Comparison of ENCODE assay signal across 8 mouse cellular contexts in genomic region chr2:32514335-32514734, GRCm38 (mm10). TPM values are rescaled to one million over a fixed set of nuclear protein-coding genes. Genes with fewer than 3 reads are reported as not detected.
DNase-seq lines count a peak whose midpoint lies in the region; ATAC-seq and TF ChIP-seq lines count a peak whose summit lies in the region.

No protein-coding gene starts in this region.

- H3K27ac ChIP-seq in heart, embryonic 15.5 days: 0 out of 2 replicates have a peak overlapping the region, but pooled peaks have one; percentile 3
- H3K27ac ChIP-seq in liver, embryonic 16.5 days (ENCODE audit: low read length): no peak overlapping the region

- ATAC-seq in G1E (ENCODE audit: extremely low read depth, insufficient number of reproducible peaks, low FRiP score, poor library complexity, severe bottlenecking): no peak
- no peak for ATAC-seq in heart, embryonic 15.5 days (replicated peaks; ENCODE audit: insufficient number of reproducible peaks, insufficient read depth, low FRiP score, low read depth)
- ATAC-seq in liver, embryonic 16.5 days (ENCODE audit: low read depth): peak; percentile 32; the same call in 1 of the 2 replicates

- no peak overlapping the region for H3K9ac ChIP-seq in heart, embryonic 15.5 days
- H3K9ac ChIP-seq in liver, embryonic 16.5 days (ENCODE audit: low read depth, low read length): no peak overlapping the region

- no peaks in the 10 kb centered on the region for H3K9me3 ChIP-seq in G1E (replicated peaks)
- no peaks in the 10 kb centered on the region for H3K9me3 ChIP-seq in heart, embryonic 15.5 days (replicated peaks)
- no peaks in the 10 kb centered on the region for H3K9me3 ChIP-seq in liver, embryonic 16.5 days (replicated peaks; ENCODE audit: control insufficient read depth, low read length)

- DNase-seq in adrenal gland, adult (ENCODE audit: inconsistent age in 2 of 2, low spot score in 1 of 2): peak; percentile 87 to 90
- DNase-seq in adrenal gland, postnatal 4 days (ENCODE audit: low spot score in 2 of 2): no peak
- no peak for DNase-seq in G1E (ENCODE audit: low spot score)
- DNase-seq in retina, postnatal 1 day: no peak
- DNase-seq in gastrocnemius, postnatal 14 days: no peak
- DNase-seq in layer of hippocampus, adult 9-10 months (ENCODE audit: low spot score): no peak

- 0 out of 2 replicates have a peak overlapping the region, but pooled peaks have one; percentile 3 for H3K4me3 ChIP-seq in G1E (ENCODE audit: low read depth, low read length)
- no peak overlapping the region for H3K4me3 ChIP-seq in heart, embryonic 15.5 days
- H3K4me3 ChIP-seq in liver, embryonic 16.5 days (ENCODE audit: low read depth, low read length): no peak overlapping the region

- intact Hi-C loops in gastrocnemius, postnatal 14 days (cut with DNase I; ENCODE audit: low total_unique reads): no loop called here

- H3K4me1 ChIP-seq in G1E (ENCODE audit: insufficient read depth, low read depth, low read length): peaks cover 25% of the 10 kb centered on the region
- peaks cover 9% of the 10 kb centered on the region; the same call in 1 of the 2 replicates for H3K4me1 ChIP-seq in heart, embryonic 15.5 days (replicated peaks)
- no peaks in the 10 kb centered on the region for H3K4me1 ChIP-seq in liver, embryonic 16.5 days (ENCODE audit: control insufficient read depth, low read depth, low read length)

- 25% methylated on average over 6 of the region's 6 CpGs for WGBS in heart, embryonic 15.5 days
- 16% methylated on average over 6 of the region's 6 CpGs for WGBS in liver, embryonic 16.5 days (ENCODE audit: insufficient replicate concordance)

- H3K36me3 ChIP-seq in G1E (replicated peaks): no peaks in the 10 kb centered on the region
- H3K36me3 ChIP-seq in heart, embryonic 15.5 days: no peaks in the 10 kb centered on the region
- H3K36me3 ChIP-seq in liver, embryonic 16.5 days (ENCODE audit: control insufficient read depth, insufficient read depth): no peaks in the 10 kb centered on the region

- H3K27me3 ChIP-seq in G1E (ENCODE audit: insufficient read depth, low read length): peaks cover 4% of the 10 kb centered on the region; the same call in 1 of the 2 replicates
- no peaks in the 10 kb centered on the region for H3K27me3 ChIP-seq in heart, embryonic 15.5 days
- no peaks in the 10 kb centered on the region for H3K27me3 ChIP-seq in liver, embryonic 16.5 days (ENCODE audit: control insufficient read depth, insufficient read depth, low read depth, low read length)

- TF ChIP-seq CTCF in G1E (IDR thresholded peaks at IDR 0.05; ENCODE audit: low read depth, low read length): no peak

- H3K4me2 ChIP-seq in heart, embryonic 15.5 days: no peak overlapping the region
- H3K4me2 ChIP-seq in liver, embryonic 16.5 days (ENCODE audit: low read depth, low read length): no peak overlapping the region

RNA-seq across cellular contexts. Expression of gene Fam102a, which starts 20.8 kb away (rescaled TPM):
- 10 to 100 TPM; 36.6 to 38.0 TPM for total RNA-seq in adrenal gland, postnatal 4 days (2021)
- total RNA-seq in G1E (2014; fragmentation: Nextera tagmentation) (33.6 and 35.0 TPM in 2 replicates), G1E (2017) (28.7 and 30.1 TPM in 2 replicates)
- polyA plus RNA-seq in G1E (2012): 28.9 and 32.7 TPM in 2 replicates
- polyA plus RNA-seq in heart, embryonic 15.5 days (2015; fragmentation: Nextera tagmentation; extraction: Ambion mirVana): 4.8 and 8.6 TPM in 2 replicates
- 1.6 TPM in 2 replicates for polyA plus RNA-seq in liver, embryonic 16.5 days (2015; fragmentation: Nextera tagmentation; extraction: Ambion mirVana)
- total RNA-seq in gastrocnemius, postnatal 14 days (2021): 1 to 10 TPM; 3.5 to 4.2 TPM

RNA-seq across cellular contexts. Expression of gene Dpm2, which starts 56.3 kb away (rescaled TPM):
- 10 to 100 TPM; 61.9 to 64.5 TPM for total RNA-seq in adrenal gland, postnatal 4 days (2021)
- total RNA-seq in G1E (2014; fragmentation: Nextera tagmentation) (74.6 and 85.4 TPM in 2 replicates), G1E (2017) (59.3 and 64.4 TPM in 2 replicates)
- polyA plus RNA-seq in G1E (2012): 8.2 and 9.4 TPM in 2 replicates
- 62.0 and 71.0 TPM in 2 replicates for polyA plus RNA-seq in heart, embryonic 15.5 days (2015; fragmentation: Nextera tagmentation; extraction: Ambion mirVana)
- polyA plus RNA-seq in liver, embryonic 16.5 days (2015; fragmentation: Nextera tagmentation; extraction: Ambion mirVana): 44.8 and 47.9 TPM in 2 replicates
- total RNA-seq in gastrocnemius, postnatal 14 days (2021): 10 to 100 TPM; 17.6 to 17.8 TPM

Comparison
In these comparisons a context has a peak if more than half of its experiments do, and no peak if none do; other contexts are left out.
1. DNase-seq: peak in adrenal gland, adult (2 of 2); none in adrenal gland, postnatal 4 days (0 of 2), G1E (single experiment), retina, postnatal 1 day (single experiment), gastrocnemius, postnatal 14 days (single experiment) and layer of hippocampus, adult 9-10 months (single experiment).
2. RNA of gene Fam102a, which starts 20.8 kb away (total RNA-seq): 36.6 to 38.0 TPM in adrenal gland, postnatal 4 days and 28.7 to 35.0 TPM in G1E; 3.5 to 4.2 TPM in gastrocnemius, postnatal 14 days; every median in the first group is over 4 times any median in the second.